Mouse (Mus musculus) testis, adult 2 months (tissue): ENCODE measurements at regions not wholly inside any gene's neighbourhood (a gene's known extent, or its start where the extent isn't known, plus 50 kb on each side); places are given as distances from the start of the nearest gene placed in this dataset.

ENCODE experiments used
- CTCF ChIP-seq: fragments of 200-500 bp; IDR thresholded peaks from 2 replicates; pipeline ENCODE4 v1.5.1; 2012; ENCODE audit warnings: low read depth, mild to moderate bottlenecking, inconsistent platforms, low read length, moderate library complexity; ENCODE audit not compliant: control insufficient read depth, insufficient read depth, insufficient replicate concordance
- POLR2A ChIP-seq: fragments of 200-500 bp; IDR thresholded peaks from 2 replicates; pipeline ENCODE4 v1.6.1; 2012; ENCODE audit warnings: low read depth, mild to moderate bottlenecking, inconsistent platforms, low read length, moderate library complexity; ENCODE audit not compliant: control insufficient read depth

GRCm38 (mm10) chr2:159356503-159356902 is 561.9 kb downstream of the Dhx35 start:
- TF ChIP-seq CTCF (no peak), POLR2A (no peak)
